Mouse (Mus musculus) spleen, embryonic (tissue): ENCODE data around the gene Pdzd2.

Experiments
- CTCF ChIA-PET: fragments of 350-600 bp; sonication (Branson Sonifier 250); formaldehyde crosslinking; loops from one replicate; lab custom pipeline; 2022; lab: Charles Lee

The Pdzd2 gene

GRCm38 (mm10) chr15:12732613-12733012 lies 7.1 kb downstream of the Pdzd2 start:
- CTCF ChIA-PET: no interaction called here

- CTCF ChIA-PET: no interaction called here
Measured at GRCm38 (mm10) chr15:12728381-12728780, 11.3 kb downstream of the Pdzd2 start.

- CTCF ChIA-PET: no interaction called here
Measured at GRCm38 (mm10) chr15:12725256-12725655, 14.5 kb downstream of the Pdzd2 start.

GRCm38 (mm10) chr15:12721684-12722500 lies 17.8 kb downstream of the Pdzd2 start:
- CTCF ChIA-PET: no interaction called here

GRCm38 (mm10) chr15:12718819-12719218 lies 20.9 kb downstream of the Pdzd2 start:
- CTCF ChIA-PET: no interaction called here

GRCm38 (mm10) chr15:12717410-12717809 lies 22.3 kb downstream of the Pdzd2 start:
- CTCF ChIA-PET: no interaction called here

- CTCF ChIA-PET: no interaction called here
Measured at GRCm38 (mm10) chr15:12716881-12717280, 22.8 kb downstream of the Pdzd2 start.

GRCm38 (mm10) chr15:12714322-12714721 lies 25.4 kb downstream of the Pdzd2 start:
- CTCF ChIA-PET: no interaction called here

GRCm38 (mm10) chr15:12713216-12713615 lies 26.5 kb downstream of the Pdzd2 start:
- CTCF ChIA-PET: no interaction called here

- CTCF ChIA-PET: no interaction called here
Measured at GRCm38 (mm10) chr15:12710036-12710435, 29.7 kb downstream of the Pdzd2 start.

- CTCF ChIA-PET: no interaction called here
Measured at GRCm38 (mm10) chr15:12708297-12708696, 31.4 kb downstream of the Pdzd2 start.

- CTCF ChIA-PET: no interaction called here
Measured at GRCm38 (mm10) chr15:12706902-12707301, 32.8 kb downstream of the Pdzd2 start.

GRCm38 (mm10) chr15:12700367-12700766 lies 39.4 kb downstream of the Pdzd2 start:
- CTCF ChIA-PET: no interaction called here

- CTCF ChIA-PET: no interaction called here
Measured at GRCm38 (mm10) chr15:12697741-12698140, 42.0 kb downstream of the Pdzd2 start.

- CTCF ChIA-PET: no interaction called here
Measured at GRCm38 (mm10) chr15:12696889-12697288, 42.8 kb downstream of the Pdzd2 start.

GRCm38 (mm10) chr15:12689716-12690381 lies 49.9 kb downstream of the Pdzd2 start:
- CTCF ChIA-PET: no interaction called here

- CTCF ChIA-PET: no interaction called here
Measured at GRCm38 (mm10) chr15:12682549-12682948, 57.2 kb downstream of the Pdzd2 start.

- CTCF ChIA-PET: no interaction called here
Measured at GRCm38 (mm10) chr15:12681891-12682290, 57.8 kb downstream of the Pdzd2 start.

GRCm38 (mm10) chr15:12680750-12681149 lies 59.0 kb downstream of the Pdzd2 start:
- CTCF ChIA-PET: no interaction called here

GRCm38 (mm10) chr15:12679996-12680395 lies 59.7 kb downstream of the Pdzd2 start:
- CTCF ChIA-PET: no interaction called here

- CTCF ChIA-PET: no interaction called here
Measured at GRCm38 (mm10) chr15:12678540-12679112, 61.1 kb downstream of the Pdzd2 start.

- CTCF ChIA-PET: no interaction called here
Measured at GRCm38 (mm10) chr15:12675366-12675765, 64.4 kb downstream of the Pdzd2 start.

GRCm38 (mm10) chr15:12674026-12674425 lies 65.7 kb downstream of the Pdzd2 start:
- CTCF ChIA-PET: no interaction called here
